Mouse (Mus musculus): ENCODE results near the gene Prss3. TPM values are rescaled to one million over a fixed set of nuclear protein-coding genes. Genes with fewer than 3 reads are reported as not detected.

Prss3 gene
- not detected for polyA plus RNA-seq (2017; shearing (Covaris generic))

GRCm38 (mm10) chr6:41377578-41377977 lies at the start of gene Prss3:
Gene Prss3, minus strand, starts transcription at chr6:41377678.

DNA sequence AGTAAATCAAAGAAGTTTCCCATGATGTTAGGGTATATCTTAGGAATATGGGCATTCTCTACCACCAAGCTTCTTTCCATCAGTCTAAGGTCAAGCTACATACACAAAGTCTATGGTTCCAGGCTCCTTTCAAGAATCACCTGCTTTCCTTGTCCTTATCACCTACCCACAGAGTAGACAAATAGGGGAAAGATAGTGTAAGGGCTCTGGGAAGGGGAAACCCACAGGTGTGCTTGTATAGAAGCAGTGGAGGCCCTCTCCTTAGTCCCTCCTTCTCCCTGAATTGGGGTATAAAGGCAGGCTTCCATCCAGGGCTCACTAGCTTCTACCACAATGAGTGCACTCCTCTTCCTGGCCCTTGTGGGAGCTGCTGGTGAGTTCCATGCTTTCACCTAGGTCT lies 14.6 kb upstream of the Prss3 start, which contains the start of gene Gm5771:
Gene Gm5771, plus strand, starts transcription at position 301 of the 400 bp plus-strand sequence.

DNA sequence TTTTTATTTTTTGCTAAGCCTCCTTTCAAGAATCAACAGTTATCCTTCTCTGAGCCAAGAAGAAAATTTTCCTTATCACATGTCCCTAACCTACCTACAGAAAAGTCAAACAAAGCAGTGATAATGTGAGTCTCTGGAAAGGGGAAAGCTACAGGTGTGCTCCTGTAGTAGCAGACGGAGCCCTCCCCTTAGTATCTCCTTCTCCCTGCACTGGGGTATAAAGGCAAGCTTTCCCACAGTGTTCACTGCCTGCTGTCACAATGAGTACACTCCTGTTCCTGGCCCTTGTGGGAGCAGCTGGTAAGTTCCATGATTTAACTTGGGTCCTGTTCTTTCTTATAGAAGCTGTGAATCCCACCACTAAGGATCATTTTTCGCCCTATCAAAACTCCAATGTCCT lies 23.5 kb downstream of the Prss3 start, which contains the start of gene Try10:
Gene Try10, plus strand, starts transcription at position 174 of the 400 bp plus-strand sequence.

Other genes with a start within 250 kb of the Prss3 start
- gene Try4, start 75.4 kb downstream of the Prss3 start, polyA plus RNA-seq (2017; shearing (Covaris generic)): not detected
- gene Try5, start 60.8 kb downstream of the Prss3 start, polyA plus RNA-seq (2017; shearing (Covaris generic)): not detected
- not detected for gene Try10, start 23.6 kb downstream of the Prss3 start, polyA plus RNA-seq (2017; shearing (Covaris generic))
- gene Gm5771, start 14.7 kb upstream of the Prss3 start, polyA plus RNA-seq (2017; shearing (Covaris generic)): not detected
- not detected for gene Gm10334, start 68.5 kb upstream of the Prss3 start, polyA plus RNA-seq (2017; shearing (Covaris generic))
- gene Prss1, start 81.3 kb upstream of the Prss3 start, polyA plus RNA-seq (2017; shearing (Covaris generic)): not detected
- gene Prss2, start 144.1 kb upstream of the Prss3 start, polyA plus RNA-seq (2017; shearing (Covaris generic)): not detected
- gene Ephb6, start 227.8 kb upstream of the Prss3 start, polyA plus RNA-seq (2017; shearing (Covaris generic)): 38.5 TPM